Mouse (Mus musculus) heart, embryonic 12.5 days (tissue): ENCODE data around the gene Myoz1. TPM values are rescaled to one million over a fixed set of nuclear protein-coding genes. Genes with fewer than 3 reads are reported as not detected.

Source experiments
- ATAC-seq: fragments of 200-750 bp; cut with Nextera tagmentation; 2 replicates; pipeline ENCODE4 v1.8.0; 2017; ENCODE audit warnings: moderate TSS enrichment, moderate library complexity; ENCODE audit not compliant: insufficient number of reproducible peaks, low FRiP score
- H3K27ac ChIP-seq: fragments of 300-500 bp; sonication (generic); 2 replicates; pipeline ENCODE4 v1.5.1; 2016; ENCODE audit warnings: mild to moderate bottlenecking, moderate library complexity; ENCODE audit not compliant: poor library complexity, severe bottlenecking
- H3K27me3 ChIP-seq: fragments of 300-500 bp; sonication (generic); replicated peaks from 2 replicates; pipeline ENCODE4 v1.6.1; 2016; ENCODE audit warnings: mild to moderate bottlenecking, moderate library complexity
- H3K36me3 ChIP-seq: fragments of 300-500 bp; sonication (generic); 2 replicates; pipeline ENCODE4 v1.6.1; 2016; ENCODE audit warnings: mild to moderate bottlenecking, moderate library complexity
- H3K4me1 ChIP-seq: fragments of 300-500 bp; sonication (generic); replicated peaks from 2 replicates; pipeline ENCODE4 v1.6.1; 2016; ENCODE audit warnings: mild to moderate bottlenecking
- H3K4me2 ChIP-seq: fragments of 300-500 bp; sonication (generic); 2 replicates; pipeline ENCODE4 v1.6.1; 2016; ENCODE audit warnings: mild to moderate bottlenecking, moderate library complexity
- H3K4me3 ChIP-seq: fragments of 300-500 bp; sonication (generic); 2 replicates; pipeline ENCODE4 v1.5.1; 2016; ENCODE audit warnings: mild to moderate bottlenecking
- H3K9ac ChIP-seq: fragments of 300-500 bp; sonication (generic); 2 replicates; pipeline ENCODE4 v1.6.1; 2016; ENCODE audit warnings: mild to moderate bottlenecking, moderate library complexity
- H3K9me3 ChIP-seq: fragments of 300-500 bp; sonication (generic); replicated peaks from 2 replicates; pipeline ENCODE4 v1.6.1; 2016; ENCODE audit warnings: mild to moderate bottlenecking, moderate library complexity
- WGBS: fragments of 180-500 bp; shearing (Covaris S2); methylation state at CpG from one replicate; pipeline ENCODE4 v1.1.7; 2016; 5-methylcytosine and 5-hydroxymethylcytosine counted together
- polyA plus RNA-seq: library from polyadenylated mRNA; unstranded; fragments of >200 nt; fragmentation: Nextera tagmentation; extraction: Ambion mirVana; gene quantifications from 2 replicates; pipeline ENCODE4 v1.2.1, GENCODE M21; 2016

Myoz1 gene
- polyA plus RNA-seq, 1 experiment from 2014 or later: 19.2 TPM

GRCm38 (mm10) chr14:20655731-20656130 lies 609 bp downstream of the Myoz1 start:
- peak overlapping the region; percentile 57 for H3K4me2 ChIP-seq
- WGBS: 52% methylated on average over 9 of the region's 9 CpGs

GRCm38 (mm10) chr14:20654690-20655421 lies 1.5 kb downstream of the Myoz1 start:
- H3K4me1 ChIP-seq: peaks cover 42% of the 10 kb centered on the region
- H3K27ac ChIP-seq: peak overlapping the region; percentile 62

More at GRCm38 (mm10) chr14:20655731-20656130, 609 bp downstream of the Myoz1 start:
- H3K4me3 ChIP-seq: peak overlapping the region; percentile 32
- no peaks in the 10 kb centered on the region for H3K9me3 ChIP-seq
- H3K27ac ChIP-seq: peak overlapping the region; percentile 62
- H3K9ac ChIP-seq: peak overlapping the region; percentile 59; the same call in 1 of the 2 replicates
- H3K27me3 ChIP-seq: no peaks in the 10 kb centered on the region
- peaks cover 10% of the 10 kb centered on the region; the same call in 1 of the 2 replicates for H3K36me3 ChIP-seq
- peaks cover 50% of the 10 kb centered on the region for H3K4me1 ChIP-seq
- ATAC-seq: no peak

GRCm38 (mm10) chr14:20651722-20652256 lies 4.6 kb downstream of the Myoz1 start:
- ATAC-seq: no peak
- Histone ChIP-seq H3K36me3 (no peaks in the 10 kb centered on the region), H3K9ac (no peak overlapping the region), H3K4me2 (no peak overlapping the region), H3K27ac (peak overlapping the region; percentile 6; the same call in 1 of the 2 replicates), H3K4me3 (no peak overlapping the region), H3K4me1 (peaks cover 33% of the 10 kb centered on the region), H3K9me3 (no peaks in the 10 kb centered on the region), H3K27me3 (no peaks in the 10 kb centered on the region)
- 36% methylated on average over 4 of the region's 4 CpGs for WGBS

More at GRCm38 (mm10) chr14:20654690-20655421, 1.5 kb downstream of the Myoz1 start:
- no peaks in the 10 kb centered on the region for H3K9me3 ChIP-seq
- peak overlapping the region; percentile 57; the same call in 1 of the 2 replicates for H3K4me2 ChIP-seq
- WGBS: 56% methylated on average over 9 of the region's 9 CpGs
- H3K27me3 ChIP-seq: no peaks in the 10 kb centered on the region
- ATAC-seq: peak; percentile 19; the same call in 1 of the 2 replicates
- H3K9ac ChIP-seq: 0 out of 2 replicates have a peak overlapping the region, but pooled peaks have one; percentile 59
- no peak overlapping the region for H3K4me3 ChIP-seq
- H3K36me3 ChIP-seq: 0 out of 2 replicates have a peak, but pooled peaks cover 3% of the 10 kb centered on the region

GRCm38 (mm10) chr14:20651000-20651399 lies 5.3 kb downstream of the Myoz1 start:
- H3K36me3 ChIP-seq: no peaks in the 10 kb centered on the region
- H3K9ac ChIP-seq: no peak overlapping the region
- H3K27me3 ChIP-seq: no peaks in the 10 kb centered on the region
- H3K4me1 ChIP-seq: peaks cover 29% of the 10 kb centered on the region
- H3K9me3 ChIP-seq: no peaks in the 10 kb centered on the region
- no peak overlapping the region for H3K4me2 ChIP-seq
- no peak overlapping the region for H3K27ac ChIP-seq
- no peak overlapping the region for H3K4me3 ChIP-seq
- 72% methylated on average over 2 of the region's 2 CpGs for WGBS
- no peak for ATAC-seq

DNA sequence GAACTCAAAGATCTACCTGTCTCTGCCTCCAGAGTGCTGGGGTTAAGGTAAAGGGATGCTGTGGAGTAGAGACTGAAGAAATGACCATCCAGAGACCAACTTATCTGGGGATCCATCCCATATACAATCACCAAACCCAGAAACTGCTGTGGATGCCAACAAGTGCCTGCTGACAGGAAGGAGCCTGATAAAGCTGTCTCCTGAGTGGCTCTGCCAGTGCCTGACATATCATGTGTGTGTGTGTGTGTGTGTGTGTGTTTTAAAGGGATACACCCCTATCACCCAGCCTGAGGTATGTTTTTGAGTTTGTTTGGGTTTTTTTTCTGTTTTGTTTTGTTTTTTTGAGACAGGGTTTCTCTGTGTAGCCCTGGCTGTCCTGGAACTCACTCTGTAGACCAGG lies 10.0 kb downstream of the Myoz1 start:
- H3K36me3 ChIP-seq: no peaks in the 10 kb centered on the region
- H3K4me3 ChIP-seq: no peak overlapping the region
- H3K4me1 ChIP-seq: peaks cover 5% of the 10 kb centered on the region
- no peaks in the 10 kb centered on the region for H3K9me3 ChIP-seq
- ATAC-seq: no peak
- H3K27me3 ChIP-seq: no peaks in the 10 kb centered on the region
- H3K27ac ChIP-seq: peak overlapping the region; percentile 10; the same call in 1 of the 2 replicates
- H3K9ac ChIP-seq: no peak overlapping the region
- no peak overlapping the region for H3K4me2 ChIP-seq

DNA sequence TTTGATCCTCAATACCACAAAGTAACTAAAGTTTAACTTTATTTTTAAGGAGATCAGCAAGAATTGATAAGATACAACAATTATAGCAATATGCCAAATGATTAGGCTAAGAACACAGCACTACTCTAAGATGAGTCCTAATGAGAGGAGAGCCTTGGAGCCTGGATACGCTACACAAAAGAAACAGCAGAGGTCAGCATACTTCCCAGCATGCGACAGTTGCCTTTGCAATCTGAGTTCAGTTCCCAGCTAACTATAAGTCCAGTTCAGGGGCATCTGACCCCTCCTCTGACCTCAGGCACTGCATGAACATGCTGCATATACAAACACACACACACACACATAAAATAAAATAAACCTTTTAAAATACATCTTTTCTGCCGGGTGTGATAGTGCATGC lies 10.8 kb downstream of the Myoz1 start:
- no peak overlapping the region for H3K4me2 ChIP-seq
- no peaks in the 10 kb centered on the region for H3K9me3 ChIP-seq
- 33% methylated on average over 3 of the region's 3 CpGs for WGBS
- H3K4me3 ChIP-seq: no peak overlapping the region
- no peak overlapping the region for H3K27ac ChIP-seq
- no peak for ATAC-seq
- H3K9ac ChIP-seq: no peak overlapping the region
- H3K4me1 ChIP-seq: peaks cover 3% of the 10 kb centered on the region
- no peaks in the 10 kb centered on the region for H3K27me3 ChIP-seq
- H3K36me3 ChIP-seq: no peaks in the 10 kb centered on the region

DNA sequence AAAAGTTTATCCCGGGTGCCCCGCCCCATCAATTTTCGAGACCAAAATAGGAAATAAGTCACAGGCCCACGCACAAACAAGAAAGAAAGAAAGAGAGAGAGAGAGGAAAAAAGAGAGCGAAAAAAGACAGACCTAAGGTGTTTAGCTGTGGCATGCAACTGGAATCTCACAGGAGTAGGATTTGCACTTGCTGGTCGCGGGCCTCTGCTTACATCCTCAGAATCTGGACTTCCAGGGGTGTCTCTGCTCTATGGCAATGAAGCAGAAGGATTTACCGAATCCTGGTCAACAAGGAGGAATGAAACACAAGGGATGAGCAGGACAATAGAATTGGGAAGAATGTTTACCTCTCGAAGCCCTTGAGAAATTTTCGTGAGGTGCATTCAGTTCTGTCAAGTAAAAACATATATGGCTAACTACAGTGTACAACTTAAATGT lies 14.9 kb downstream of the Myoz1 start:
- H3K27ac ChIP-seq: peak overlapping the region; percentile 87
- H3K4me3 ChIP-seq: peak overlapping the region; percentile 79
- H3K9ac ChIP-seq: peak overlapping the region; percentile 88
- H3K36me3 ChIP-seq: no peaks in the 10 kb centered on the region
- no peaks in the 10 kb centered on the region for H3K27me3 ChIP-seq
- no peaks in the 10 kb centered on the region for H3K9me3 ChIP-seq
- H3K4me2 ChIP-seq: peak overlapping the region; percentile 85
- 16% methylated on average over 10 of the region's 10 CpGs for WGBS
- peaks cover 3% of the 10 kb centered on the region for H3K4me1 ChIP-seq
- ATAC-seq: no peak

- H3K36me3 ChIP-seq: no peaks in the 10 kb centered on the region
- WGBS: under 1% methylated on average over 73 of the region's 73 CpGs
- peak within 1 kb of the TSS; percentile 85 for H3K4me2 ChIP-seq
- H3K9ac ChIP-seq: peak within 1 kb of the TSS; percentile 88
- peak within 1 kb of the TSS; percentile 79 for H3K4me3 ChIP-seq
- no peaks in the 10 kb centered on the region for H3K9me3 ChIP-seq
- H3K27ac ChIP-seq: peak within 1 kb of the TSS; percentile 87
- H3K4me1 ChIP-seq: no peaks in the 10 kb centered on the region; the same call in none of the 2 replicates
- H3K27me3 ChIP-seq: no peaks in the 10 kb centered on the region
- peak; percentile 95 for ATAC-seq
Observed at GRCm38 (mm10) chr14:20640644-20641437, 15.5 kb downstream of the Myoz1 start, which contains the start of gene Usp54. Gene Usp54 (minus strand): TSS chr14:20641063.

DNA sequence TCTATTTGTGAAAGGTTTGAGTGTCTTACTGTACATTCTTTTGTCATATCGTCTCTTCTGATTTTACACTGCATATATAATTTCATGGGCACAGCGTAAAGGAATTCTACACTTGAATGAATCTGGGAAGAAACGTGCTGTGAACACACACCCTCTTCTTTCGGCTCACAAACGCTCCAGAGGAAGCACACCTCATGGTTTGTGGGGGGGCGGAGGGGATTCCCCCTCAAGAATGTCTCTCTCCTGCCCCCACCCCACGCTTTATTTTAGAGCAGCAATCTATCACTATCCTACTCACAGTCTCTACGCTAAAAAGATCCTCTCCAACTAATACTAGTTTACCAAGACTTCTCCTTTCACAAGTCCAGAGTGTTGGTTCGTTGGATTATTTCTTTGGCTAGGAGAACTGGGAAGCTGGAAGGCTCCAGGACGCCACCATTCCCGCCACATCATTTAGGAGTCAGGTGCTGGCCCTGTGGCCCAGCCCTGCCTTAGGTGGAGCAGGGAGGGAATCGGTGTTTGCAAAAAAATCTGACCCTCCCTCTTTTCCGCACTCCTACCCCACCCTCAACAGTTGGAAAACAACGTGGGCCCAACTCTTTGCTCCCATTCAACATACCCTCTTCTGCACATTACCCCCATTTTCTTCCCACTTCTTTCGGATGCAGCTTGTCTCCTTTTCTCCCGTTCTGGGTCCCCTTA lies 16.3 kb downstream of the Myoz1 start:
- Histone ChIP-seq H3K4me2 (peak overlapping the region; percentile 85), H3K9ac (peak overlapping the region; percentile 88), H3K27ac (peak overlapping the region; percentile 87), H3K36me3 (no peaks in the 10 kb centered on the region), H3K4me3 (peak overlapping the region; percentile 79), H3K27me3 (no peaks in the 10 kb centered on the region), H3K9me3 (no peaks in the 10 kb centered on the region), H3K4me1 (no peaks in the 10 kb centered on the region; the same call in none of the 2 replicates)
- peak; percentile 27 for ATAC-seq
- 3% methylated on average over 16 of the region's 16 CpGs for WGBS

- no peak for ATAC-seq
- Histone ChIP-seq H3K27ac (no peak overlapping the region), H3K4me1 (no peaks in the 10 kb centered on the region; the same call in none of the 2 replicates), H3K4me3 (no peak overlapping the region), H3K9me3 (no peaks in the 10 kb centered on the region), H3K27me3 (no peaks in the 10 kb centered on the region), H3K9ac (no peak overlapping the region), H3K4me2 (no peak overlapping the region), H3K36me3 (no peaks in the 10 kb centered on the region)
- WGBS: 89% methylated on average over 6 of the region's 6 CpGs
Observed at GRCm38 (mm10) chr14:20638702-20639101, 17.6 kb downstream of the Myoz1 start.
